Mouse (Mus musculus) macrophage (primary cell): ENCODE measurements around the gene Procr. TPM values are rescaled to one million over a fixed set of nuclear protein-coding genes. Genes with fewer than 3 reads are reported as not detected.

Source experiments
- H3K27ac ChIP-seq: fragments of 350-480 bp; formaldehyde crosslinking; 2 replicates; pipeline ENCODE4 v1.9.0; 2021
- H3K36me3 ChIP-seq: fragments of 350-480 bp; formaldehyde crosslinking; 2 replicates; pipeline ENCODE4 v1.9.0; 2021; ENCODE audit errors: inconsistent target
- H3K4me3 ChIP-seq: fragments of 350-480 bp; formaldehyde crosslinking; 2 replicates; pipeline ENCODE4 v1.9.0; 2021; ENCODE audit errors: inconsistent target
- H3K79me2 ChIP-seq: fragments of 350-480 bp; formaldehyde crosslinking; 2 replicates; pipeline ENCODE4 v1.9.0; 2021; ENCODE audit errors: inconsistent target
- WGBS: methylation state at CpG from one replicate; pipeline ENCODE4 v1.1.7; 2026; ENCODE audit warnings: inconsistent platforms; ENCODE audit not compliant: missing documents; 5-methylcytosine and 5-hydroxymethylcytosine counted together
- polyA plus RNA-seq: library from polyadenylated mRNA; stranded (reverse); fragments of 250-400 nt; gene quantifications from 3 replicates; pipeline ENCODE4 v1.2.4, GENCODE M21; 2018; ENCODE audit warnings: inconsistent platforms

Gene Procr
- polyA plus RNA-seq, 1 experiment from 2014 or later: 2.1 TPM

- Histone ChIP-seq H3K36me3 (no peaks in the 10 kb centered on the region), H3K27ac (no peak within 1 kb of the TSS), H3K79me2 (no peaks in the 10 kb centered on the region), H3K4me3 (no peak within 1 kb of the TSS)
- 1% methylated on average over 56 of the region's 100 CpGs for WGBS
Measured at GRCm38 (mm10) chr2:155774927-155775684, 24.2 kb downstream of the Procr start, which contains the start of gene Mmp24. Gene Mmp24 (plus strand): TSS chr2:155775342.

- Histone ChIP-seq H3K79me2 (no peaks in the 10 kb centered on the region), H3K36me3 (no peaks in the 10 kb centered on the region), H3K27ac (no peak overlapping the region), H3K4me3 (no peak overlapping the region)
- WGBS: 7% methylated on average over 19 of the region's 44 CpGs
Measured at GRCm38 (mm10) chr2:155775685-155776263, 24.9 kb downstream of the Procr start.

GRCm38 (mm10) chr2:155776824-155777687, 26.1 kb downstream of the Procr start:
- Histone ChIP-seq H3K4me3 (no peak overlapping the region), H3K79me2 (no peaks in the 10 kb centered on the region), H3K27ac (no peak overlapping the region), H3K36me3 (no peaks in the 10 kb centered on the region)
- 70% methylated on average over 10 of the region's 10 CpGs for WGBS

GRCm38 (mm10) chr2:155777688-155777985, 26.7 kb downstream of the Procr start:
- Histone ChIP-seq H3K79me2 (no peaks in the 10 kb centered on the region), H3K4me3 (no peak overlapping the region), H3K27ac (no peak overlapping the region), H3K36me3 (no peaks in the 10 kb centered on the region)
- 86% methylated on average over 4 of the region's 4 CpGs for WGBS

- no peaks in the 10 kb centered on the region for H3K79me2 ChIP-seq
- no peaks in the 10 kb centered on the region for H3K36me3 ChIP-seq
- H3K4me3 ChIP-seq: no peak overlapping the region
- no peak overlapping the region for H3K27ac ChIP-seq
- 76% methylated on average over 6 of the region's 6 CpGs for WGBS
Measured at GRCm38 (mm10) chr2:155778004-155778403, 27.1 kb downstream of the Procr start.

GRCm38 (mm10) chr2:155779066-155779465, 28.1 kb downstream of the Procr start:
- Histone ChIP-seq H3K4me3 (no peak overlapping the region), H3K36me3 (no peaks in the 10 kb centered on the region), H3K79me2 (no peaks in the 10 kb centered on the region), H3K27ac (no peak overlapping the region)
- WGBS: 47% methylated on average over 5 of the region's 7 CpGs

- Histone ChIP-seq H3K4me3 (no peak overlapping the region), H3K27ac (no peak overlapping the region), H3K36me3 (no peaks in the 10 kb centered on the region), H3K79me2 (no peaks in the 10 kb centered on the region)
- 81% methylated on average over 3 of the region's 3 CpGs for WGBS
Measured at GRCm38 (mm10) chr2:155779506-155779905, 28.6 kb downstream of the Procr start.

- 75% methylated on average over 6 of the region's 6 CpGs for WGBS
- no peaks in the 10 kb centered on the region for H3K79me2 ChIP-seq
- H3K4me3 ChIP-seq: no peak overlapping the region
- no peaks in the 10 kb centered on the region for H3K36me3 ChIP-seq
- H3K27ac ChIP-seq: no peak overlapping the region
Measured at GRCm38 (mm10) chr2:155784534-155784933, 33.6 kb downstream of the Procr start.

GRCm38 (mm10) chr2:155786905-155787304, 36.0 kb downstream of the Procr start:
- Histone ChIP-seq H3K27ac (no peak overlapping the region), H3K4me3 (no peak overlapping the region), H3K79me2 (no peaks in the 10 kb centered on the region), H3K36me3 (no peaks in the 10 kb centered on the region)
- WGBS: 19% methylated on average over 5 of the region's 5 CpGs

- WGBS: 65% methylated on average over 18 of the region's 18 CpGs
- H3K27ac ChIP-seq: no peak overlapping the region
Measured at GRCm38 (mm10) chr2:155787949-155788931, 37.3 kb downstream of the Procr start.

GRCm38 (mm10) chr2:155792899-155793298, 42.0 kb downstream of the Procr start:
- WGBS: 27% methylated on average over 12 of the region's 12 CpGs
- no peaks in the 10 kb centered on the region for H3K36me3 ChIP-seq
- H3K4me3 ChIP-seq: no peak overlapping the region
- H3K79me2 ChIP-seq: no peaks in the 10 kb centered on the region
- H3K27ac ChIP-seq: no peak overlapping the region

More at GRCm38 (mm10) chr2:155787949-155788931, 37.3 kb downstream of the Procr start:
- Histone ChIP-seq H3K4me3 (no peak overlapping the region), H3K79me2 (no peaks in the 10 kb centered on the region), H3K36me3 (no peaks in the 10 kb centered on the region)

GRCm38 (mm10) chr2:155794674-155795445, 43.9 kb downstream of the Procr start:
- WGBS: 95% methylated on average over 12 of the region's 12 CpGs
- no peak overlapping the region for H3K4me3 ChIP-seq

GRCm38 (mm10) chr2:155798613-155799012, 47.7 kb downstream of the Procr start:
- Histone ChIP-seq H3K79me2 (no peaks in the 10 kb centered on the region), H3K4me3 (no peak overlapping the region), H3K27ac (no peak overlapping the region), H3K36me3 (no peaks in the 10 kb centered on the region)
- WGBS: 48% methylated on average over 3 of the region's 3 CpGs

More at GRCm38 (mm10) chr2:155794674-155795445, 43.9 kb downstream of the Procr start:
- Histone ChIP-seq H3K27ac (no peak overlapping the region), H3K36me3 (no peaks in the 10 kb centered on the region), H3K79me2 (no peaks in the 10 kb centered on the region)
